Mouse (Mus musculus) hindbrain, embryonic 12.5 days (tissue): ENCODE results near the gene Hexb. TPM values are rescaled to one million over a fixed set of nuclear protein-coding genes. Genes with fewer than 3 reads are reported as not detected.
A peak's percentile ranks its signal among the peaks of the same experiment; 100 is the strongest.

Source experiments
- ATAC-seq: fragments of 200-750 bp; cut with Nextera tagmentation; 2 replicates; pipeline ENCODE4 v1.8.0; 2017; ENCODE audit warnings: moderate TSS enrichment; ENCODE audit not compliant: low FRiP score
- H3K27ac ChIP-seq: fragments of 300-500 bp; sonication (generic); 2 replicates; pipeline ENCODE4 v1.5.1; 2016; ENCODE audit warnings: mild to moderate bottlenecking
- H3K27me3 ChIP-seq: fragments of 300-500 bp; sonication (generic); 2 replicates; pipeline ENCODE4 v1.6.1; 2016; ENCODE audit warnings: mild to moderate bottlenecking
- H3K36me3 ChIP-seq: fragments of 300-500 bp; sonication (generic); 2 replicates; pipeline ENCODE4 v1.6.1; 2016; ENCODE audit warnings: mild to moderate bottlenecking
- H3K4me1 ChIP-seq: fragments of 300-500 bp; sonication (generic); 2 replicates; pipeline ENCODE4 v1.6.1; 2016
- H3K4me2 ChIP-seq: fragments of 300-500 bp; sonication (generic); replicated peaks from 2 replicates; pipeline ENCODE4 v1.6.1; 2016; ENCODE audit warnings: mild to moderate bottlenecking
- H3K4me3 ChIP-seq: fragments of 300-500 bp; sonication (generic); 2 replicates; pipeline ENCODE4 v1.5.1; 2016; ENCODE audit warnings: mild to moderate bottlenecking
- H3K9ac ChIP-seq: fragments of 300-500 bp; sonication (generic); 2 replicates; pipeline ENCODE4 v1.6.1; 2016; ENCODE audit warnings: mild to moderate bottlenecking, moderate library complexity
- H3K9me3 ChIP-seq: fragments of 300-500 bp; sonication (generic); replicated peaks from 2 replicates; pipeline ENCODE4 v1.6.1; 2016; ENCODE audit warnings: mild to moderate bottlenecking
- WGBS: fragments of 180-500 bp; shearing (Covaris S2); methylation state at CpG from one replicate; pipeline ENCODE4 v1.1.7; 2016; 5-methylcytosine and 5-hydroxymethylcytosine counted together
- polyA plus RNA-seq: library from polyadenylated mRNA; unstranded; fragments of >200 nt; fragmentation: Nextera tagmentation; extraction: Ambion mirVana; gene quantifications from 2 replicates; pipeline ENCODE4 v1.2.1, GENCODE M21; 2016

The Hexb gene
- polyA plus RNA-seq, result 25.8 and 29.3 TPM in 2 replicates

DNA sequence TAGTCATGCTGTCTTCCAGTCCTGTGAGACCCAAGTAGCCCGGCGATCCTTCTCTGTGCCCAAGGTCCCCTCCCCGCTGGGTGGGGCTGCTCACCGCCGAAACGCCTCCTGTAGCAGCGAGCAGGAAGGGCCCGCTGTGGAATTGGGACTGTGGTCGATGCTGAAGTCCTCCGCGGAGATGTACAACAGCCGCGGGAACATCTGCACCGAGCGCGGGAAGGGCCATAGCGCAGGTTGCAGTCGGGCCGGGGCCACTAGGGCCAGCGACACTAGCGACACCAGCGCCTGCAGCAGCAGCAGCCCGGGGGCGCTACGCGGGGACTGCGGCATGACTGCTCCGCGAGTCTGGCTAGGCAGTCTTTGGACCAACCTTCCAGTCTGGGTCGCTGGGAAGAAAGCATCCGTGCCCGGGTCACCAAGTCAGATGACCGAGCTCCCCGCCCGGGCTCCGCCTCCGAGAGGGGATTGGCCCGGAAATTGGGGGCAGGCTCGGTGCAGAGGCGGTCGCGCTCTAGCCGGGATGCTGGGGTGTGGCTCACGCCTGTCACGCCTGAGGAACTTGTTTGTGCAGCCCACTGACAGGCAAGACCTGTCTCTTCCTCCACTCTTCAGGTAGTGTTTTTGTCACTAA lies at the start of gene Hexb:
Hexb (minus strand) TSS at position 426 of the 631 bp plus-strand sequence.
- Histone ChIP-seq H3K36me3 (no peaks in the 10 kb centered on the region), H3K4me1 (0 out of 2 replicates have a peak, but pooled peaks cover 3% of the 10 kb centered on the region), H3K4me2 (peak within 1 kb of the TSS; percentile 95), H3K27me3 (no peaks in the 10 kb centered on the region), H3K9ac (peak within 1 kb of the TSS; percentile 71), H3K27ac (no peak within 1 kb of the TSS; the same call in 1 of the 2 replicates), H3K4me3 (peak within 1 kb of the TSS; percentile 61), H3K9me3 (no peaks in the 10 kb centered on the region)
- under 1% methylated on average over 45 of the region's 45 CpGs for WGBS
- peak; percentile 93 for ATAC-seq

DNA sequence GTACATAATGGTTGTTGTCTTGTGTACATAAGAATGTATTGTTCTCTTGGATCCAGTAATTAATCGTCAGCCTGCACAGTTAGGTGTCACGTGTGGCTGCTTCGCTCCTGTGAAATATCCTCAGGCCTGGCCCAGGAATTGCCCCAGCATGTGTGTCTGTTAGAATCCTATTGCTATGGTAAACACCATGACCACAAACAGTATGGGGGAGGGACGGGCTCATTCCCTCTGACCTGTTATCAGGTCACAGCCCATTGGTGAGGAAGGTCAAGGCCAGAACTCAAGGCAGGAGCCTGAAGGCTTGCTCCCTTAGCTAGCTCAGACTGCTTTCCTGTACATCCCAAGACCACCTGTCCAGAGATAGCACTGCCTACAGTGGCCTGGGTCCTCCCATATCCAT lies 49.6 kb upstream of the Hexb start:
- 38% methylated on average over 4 of the region's 4 CpGs for WGBS
- no peaks in the 10 kb centered on the region for H3K9me3 ChIP-seq
- peaks cover 97% of the 10 kb centered on the region for H3K4me1 ChIP-seq
- H3K27ac ChIP-seq, result no peak overlapping the region; the same call in 1 of the 2 replicates
- H3K27me3 ChIP-seq, result no peaks in the 10 kb centered on the region
- no peak overlapping the region for H3K4me3 ChIP-seq
- peak overlapping the region; percentile 78 for H3K4me2 ChIP-seq
- peaks cover 58% of the 10 kb centered on the region for H3K36me3 ChIP-seq
- ATAC-seq, result no peak
- no peak overlapping the region for H3K9ac ChIP-seq

DNA sequence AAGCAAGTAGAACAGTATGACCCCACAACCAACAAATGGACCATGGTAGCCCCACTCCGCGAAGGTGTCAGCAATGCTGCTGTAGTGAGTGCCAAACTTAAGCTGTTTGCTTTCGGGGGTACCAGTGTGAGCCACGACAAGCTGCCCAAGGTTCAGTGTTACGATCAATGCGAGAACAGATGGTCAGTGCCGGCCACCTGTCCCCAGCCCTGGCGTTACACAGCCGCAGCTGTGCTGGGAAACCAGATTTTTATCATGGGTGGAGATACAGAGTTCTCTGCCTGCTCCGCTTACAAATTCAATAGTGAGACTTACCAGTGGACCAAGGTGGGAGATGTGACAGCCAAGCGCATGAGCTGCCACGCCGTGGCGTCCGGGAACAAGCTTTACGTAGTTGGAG lies 48.1 kb upstream of the Hexb start:
- ATAC-seq, result no peak
- Histone ChIP-seq H3K27me3 (no peaks in the 10 kb centered on the region), H3K4me1 (peaks cover 86% of the 10 kb centered on the region), H3K27ac (no peak overlapping the region), H3K36me3 (peaks cover 46% of the 10 kb centered on the region), H3K4me3 (0 out of 2 replicates have a peak overlapping the region, but pooled peaks have one; percentile 8), H3K4me2 (peak overlapping the region; percentile 78), H3K9me3 (no peaks in the 10 kb centered on the region), H3K9ac (no peak overlapping the region; the same call in 1 of the 2 replicates)
- WGBS, result 77% methylated on average over 16 of the region's 16 CpGs

DNA sequence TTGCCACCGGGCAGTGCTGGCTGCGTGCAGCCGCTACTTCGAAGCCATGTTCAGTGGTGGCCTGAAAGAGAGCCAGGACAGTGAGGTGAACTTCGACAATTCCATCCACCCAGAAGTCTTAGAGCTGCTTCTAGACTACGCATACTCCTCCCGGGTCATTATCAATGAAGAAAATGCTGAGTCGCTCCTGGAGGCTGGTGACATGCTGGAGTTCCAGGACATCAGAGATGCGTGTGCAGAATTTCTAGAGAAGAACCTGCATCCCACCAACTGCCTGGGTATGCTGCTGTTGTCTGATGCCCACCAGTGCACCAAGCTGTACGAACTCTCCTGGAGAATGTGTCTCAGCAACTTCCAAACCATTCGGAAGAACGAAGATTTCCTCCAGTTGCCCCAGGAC lies 47.0 kb upstream of the Hexb start:
- no peaks in the 10 kb centered on the region for H3K9me3 ChIP-seq
- no peak overlapping the region for H3K9ac ChIP-seq
- H3K36me3 ChIP-seq, result peaks cover 41% of the 10 kb centered on the region
- no peak for ATAC-seq
- H3K4me1 ChIP-seq, result peaks cover 79% of the 10 kb centered on the region
- H3K4me2 ChIP-seq, result peak overlapping the region; percentile 78
- WGBS, result 81% methylated on average over 12 of the region's 12 CpGs
- H3K27ac ChIP-seq, result no peak overlapping the region
- H3K4me3 ChIP-seq, result peak overlapping the region; percentile 85
- no peaks in the 10 kb centered on the region for H3K27me3 ChIP-seq

DNA sequence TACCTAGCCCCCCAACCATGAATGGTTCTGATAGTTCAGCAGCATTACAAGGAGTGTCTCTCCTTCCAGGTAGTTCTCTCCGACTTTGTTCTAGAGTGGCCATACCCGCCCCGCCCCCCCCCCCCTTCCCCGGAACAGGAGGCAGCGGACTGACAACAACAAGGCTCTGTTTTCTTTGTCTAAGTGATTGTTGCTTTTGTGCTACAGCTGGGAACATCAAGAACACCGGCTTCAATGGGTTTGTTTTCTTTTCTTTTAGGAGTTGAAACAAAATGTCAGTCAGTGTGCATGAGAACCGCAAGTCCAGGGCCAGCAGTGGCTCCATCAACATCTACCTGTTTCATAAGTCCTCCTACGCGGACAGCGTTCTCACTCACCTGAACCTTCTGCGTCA lies 46.6 kb upstream of the Hexb start:
- Histone ChIP-seq H3K27me3 (no peaks in the 10 kb centered on the region), H3K9me3 (no peaks in the 10 kb centered on the region), H3K36me3 (peaks cover 41% of the 10 kb centered on the region), H3K4me2 (peak overlapping the region; percentile 78), H3K27ac (no peak overlapping the region), H3K4me1 (peaks cover 78% of the 10 kb centered on the region), H3K9ac (peak overlapping the region; percentile 88), H3K4me3 (peak overlapping the region; percentile 85)
- ATAC-seq, result no peak
- 42% methylated on average over 11 of the region's 11 CpGs for WGBS

DNA sequence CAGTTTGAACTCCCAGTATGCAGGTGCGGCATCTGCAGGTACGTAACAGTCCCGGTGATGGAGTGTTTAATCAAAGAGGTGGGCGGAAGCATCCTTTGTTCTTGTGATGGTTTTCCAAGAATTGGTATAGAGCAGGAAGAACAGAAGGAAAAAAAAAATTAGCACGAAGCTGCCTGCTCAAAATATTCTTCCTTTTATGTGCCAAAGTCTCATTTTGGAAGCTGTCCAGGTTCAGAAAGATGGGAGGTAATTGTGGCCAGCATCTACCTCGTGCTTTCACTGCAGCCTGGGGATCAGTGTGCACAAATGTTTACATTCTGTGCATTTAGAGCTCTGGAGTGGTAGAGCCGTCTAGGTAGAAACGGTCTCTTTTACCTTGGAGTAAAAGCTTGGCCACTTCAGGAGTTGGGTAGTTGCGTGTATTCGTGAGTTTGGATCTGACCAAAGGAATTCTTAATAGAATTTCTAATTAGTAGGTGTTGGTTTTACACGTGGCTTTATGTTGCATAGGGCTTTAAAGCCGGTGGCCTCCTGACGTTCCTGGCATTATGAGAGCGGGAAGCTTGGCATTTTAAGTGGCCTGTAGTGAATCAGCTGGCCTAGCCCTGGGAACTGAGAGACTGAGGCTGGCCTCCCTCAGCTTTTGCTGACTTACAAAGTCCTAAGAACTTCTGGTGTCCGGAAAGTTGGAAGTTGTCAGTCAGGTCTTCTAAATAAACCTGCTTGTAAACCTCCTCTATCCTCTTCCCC lies 46.0 kb upstream of the Hexb start:
- Histone ChIP-seq H3K4me1 (peaks cover 77% of the 10 kb centered on the region), H3K4me2 (peak overlapping the region; percentile 78), H3K9me3 (no peaks in the 10 kb centered on the region), H3K4me3 (peak overlapping the region; percentile 85), H3K36me3 (peaks cover 41% of the 10 kb centered on the region), H3K9ac (peak overlapping the region; percentile 88), H3K27ac (peak overlapping the region; percentile 37; the same call in 1 of the 2 replicates), H3K27me3 (no peaks in the 10 kb centered on the region)
- no peak for ATAC-seq
- 32% methylated on average over 15 of the region's 15 CpGs for WGBS

GRCm38 (mm10) chr13:97242716-97243115 lies 44.6 kb upstream of the Hexb start:
- 5% methylated on average over 6 of the region's 6 CpGs for WGBS

GRCm38 (mm10) chr13:97241787-97242280 lies 43.7 kb upstream of the Hexb start:
- Histone ChIP-seq H3K4me1 (peaks cover 61% of the 10 kb centered on the region), H3K4me2 (peak overlapping the region; percentile 78), H3K36me3 (peaks cover 20% of the 10 kb centered on the region), H3K27me3 (no peaks in the 10 kb centered on the region), H3K27ac (peak overlapping the region; percentile 94), H3K4me3 (peak overlapping the region; percentile 85), H3K9ac (peak overlapping the region; percentile 88), H3K9me3 (no peaks in the 10 kb centered on the region)
- no peak for ATAC-seq
- under 1% methylated on average over 20 of the region's 20 CpGs for WGBS

More at GRCm38 (mm10) chr13:97242716-97243115, 44.6 kb upstream of the Hexb start:
- Histone ChIP-seq H3K9ac (peak overlapping the region; percentile 88), H3K4me3 (peak overlapping the region; percentile 85), H3K36me3 (peaks cover 28% of the 10 kb centered on the region), H3K4me2 (peak overlapping the region; percentile 78), H3K4me1 (peaks cover 70% of the 10 kb centered on the region), H3K27ac (peak overlapping the region; percentile 94; the same call in 1 of the 2 replicates), H3K27me3 (no peaks in the 10 kb centered on the region), H3K9me3 (no peaks in the 10 kb centered on the region)
- no peak for ATAC-seq

DNA sequence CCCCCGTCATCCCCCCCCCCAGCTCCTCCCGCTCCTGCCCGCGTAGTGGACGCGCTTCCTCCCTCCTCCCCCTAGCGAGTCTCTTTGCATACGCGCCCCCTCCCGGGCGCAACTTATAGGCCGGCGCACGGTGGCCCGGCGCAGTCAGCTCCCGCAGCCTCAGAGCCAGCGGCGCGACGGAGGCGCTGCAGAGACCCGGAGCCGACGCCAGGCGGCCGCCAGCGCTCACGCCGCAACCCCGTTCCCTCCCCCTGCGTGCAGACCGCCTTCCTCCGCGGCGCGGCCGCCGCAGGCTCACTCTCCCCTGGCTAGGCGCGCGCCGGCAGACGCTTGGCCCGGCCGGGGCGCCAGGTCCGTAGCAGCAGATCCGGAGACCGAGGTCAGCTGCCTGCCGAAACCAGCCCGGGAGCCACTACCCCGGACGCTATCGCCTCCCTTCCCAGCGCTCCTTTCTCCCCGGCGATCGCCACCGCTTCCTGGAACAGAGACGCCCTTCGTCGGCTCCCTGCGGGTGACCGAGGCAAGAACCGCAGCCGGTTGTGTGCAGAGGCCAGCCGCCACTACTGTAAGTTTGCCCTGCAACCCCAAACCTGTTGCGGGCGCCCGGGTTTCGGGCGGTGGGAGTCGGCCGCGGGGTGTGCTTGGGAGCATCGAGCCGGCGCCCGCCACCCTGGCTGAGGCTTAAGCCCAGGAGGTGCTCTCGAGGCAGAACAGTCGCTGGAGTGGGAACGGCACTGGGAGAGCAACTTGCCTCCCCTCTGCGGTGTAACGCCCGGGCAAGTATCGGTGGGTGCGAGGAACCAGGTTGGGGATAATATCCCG lies 43.0 kb upstream of the Hexb start, which contains the start of gene Enc1:
Enc1 (plus strand) TSS at position 141 of the 822 bp plus-strand sequence.
- Histone ChIP-seq H3K9ac (peak within 1 kb of the TSS; percentile 88), H3K4me1 (peaks cover 54% of the 10 kb centered on the region), H3K9me3 (no peaks in the 10 kb centered on the region), H3K4me3 (peak within 1 kb of the TSS; percentile 85), H3K36me3 (peaks cover 14% of the 10 kb centered on the region), H3K27me3 (no peaks in the 10 kb centered on the region), H3K27ac (peak within 1 kb of the TSS; percentile 94), H3K4me2 (peak within 1 kb of the TSS; percentile 78)
- under 1% methylated on average over 89 of the region's 89 CpGs for WGBS
- peak; percentile 89 for ATAC-seq

DNA sequence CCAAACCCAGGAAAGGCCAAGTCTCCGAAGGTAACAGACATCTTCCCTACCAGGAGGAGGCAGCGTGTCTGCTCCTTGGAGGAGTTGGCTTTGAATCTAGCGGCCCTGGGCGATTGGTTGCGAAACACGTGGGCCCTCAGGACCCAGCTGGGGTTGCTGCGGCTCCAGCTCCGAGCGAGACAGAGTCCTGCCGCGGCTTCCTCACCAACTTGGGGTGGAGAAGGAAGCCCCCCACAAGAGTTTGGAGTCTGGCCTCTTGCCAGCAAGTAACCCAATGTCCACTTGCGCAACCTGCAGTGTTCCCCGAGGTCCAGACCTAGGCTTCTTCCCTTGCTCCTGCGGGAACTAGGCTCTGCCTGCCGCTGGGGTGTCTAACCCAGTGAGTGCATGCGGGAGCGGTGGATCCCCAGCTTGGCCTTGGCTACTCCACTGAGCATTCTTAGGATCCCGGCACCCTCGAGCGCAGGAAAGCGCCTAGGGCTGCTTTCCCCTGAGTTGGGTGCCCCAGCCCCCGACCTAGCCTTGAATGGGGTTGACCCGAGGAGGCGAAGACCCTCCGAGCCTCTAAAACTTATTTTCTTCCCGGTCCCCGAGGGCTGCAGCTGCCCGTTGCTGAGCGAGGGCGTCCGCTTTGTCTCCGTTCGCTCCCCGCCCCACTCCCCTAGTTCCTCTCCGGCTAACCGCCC lies 42.3 kb upstream of the Hexb start:
- H3K27me3 ChIP-seq, result no peaks in the 10 kb centered on the region
- under 1% methylated on average over 35 of the region's 36 CpGs for WGBS
- peaks cover 6% of the 10 kb centered on the region for H3K36me3 ChIP-seq
- peak overlapping the region; percentile 78 for H3K4me2 ChIP-seq
- H3K27ac ChIP-seq, result peak overlapping the region; percentile 94
- peak overlapping the region; percentile 88 for H3K9ac ChIP-seq
- H3K4me1 ChIP-seq, result peaks cover 54% of the 10 kb centered on the region
- H3K9me3 ChIP-seq, result no peaks in the 10 kb centered on the region
- ATAC-seq, result peak; percentile 69
- H3K4me3 ChIP-seq, result peak overlapping the region; percentile 85
